Mouse (Mus musculus): ENCODE data around the gene Rbm33. TPM values are rescaled to one million over a fixed set of nuclear protein-coding genes. Genes with fewer than 3 reads are reported as not detected.

The Rbm33 gene
- polyA plus RNA-seq, 1 experiment from 2014 or later, result 19.6 TPM

- Histone ChIP-seq H3K27ac (replicated peaks) (no peak overlapping the region), H3K9ac (replicated peaks) (no peak overlapping the region), H3K27me3 (no peaks in the 10 kb centered on the region), H3K4me3 (no peak overlapping the region), H3K4me1 (peaks cover 10% of the 10 kb centered on the region), H3K4me2 (replicated peaks) (no peak overlapping the region), H3K9me3 (no peaks in the 10 kb centered on the region), H3K36me3 (peaks cover 15% of the 10 kb centered on the region)
- ATAC-seq (replicated peaks), result no peak
- 78% methylated on average over 7 of the region's 7 CpGs for WGBS
Measured at GRCm38 (mm10) chr5:28329024-28329806, 12.3 kb downstream of the Rbm33 start.

- H3K36me3 ChIP-seq, result peaks cover 42% of the 10 kb centered on the region
Measured at GRCm38 (mm10) chr5:28333731-28334130, 16.8 kb downstream of the Rbm33 start.

GRCm38 (mm10) chr5:28351857-28352513 lies 35.1 kb downstream of the Rbm33 start:
- peaks cover 45% of the 10 kb centered on the region for H3K36me3 ChIP-seq
- no peak overlapping the region for H3K4me2 ChIP-seq (replicated peaks)
- no peaks in the 10 kb centered on the region for H3K9me3 ChIP-seq
- H3K4me3 ChIP-seq, result no peak overlapping the region
- no peaks in the 10 kb centered on the region for H3K27me3 ChIP-seq
- no peak overlapping the region for H3K9ac ChIP-seq (replicated peaks)
- no peak overlapping the region for H3K27ac ChIP-seq (replicated peaks)
- no peaks in the 10 kb centered on the region for H3K4me1 ChIP-seq
- ATAC-seq (replicated peaks), result no peak

More at GRCm38 (mm10) chr5:28333731-28334130, 16.8 kb downstream of the Rbm33 start:
- H3K27me3 ChIP-seq, result no peaks in the 10 kb centered on the region
- ATAC-seq (replicated peaks), result no peak
- H3K9me3 ChIP-seq, result no peaks in the 10 kb centered on the region
- H3K4me3 ChIP-seq, result no peak overlapping the region
- H3K4me1 ChIP-seq, result no peaks in the 10 kb centered on the region
- no peak overlapping the region for H3K9ac ChIP-seq (replicated peaks)
- 86% methylated on average over 2 of the region's 2 CpGs for WGBS
- no peak overlapping the region for H3K4me2 ChIP-seq (replicated peaks)
- no peak overlapping the region for H3K27ac ChIP-seq (replicated peaks)

GRCm38 (mm10) chr5:28355614-28356013 lies 38.7 kb downstream of the Rbm33 start:
- no peak for ATAC-seq (replicated peaks)
- H3K27ac ChIP-seq (replicated peaks), result no peak overlapping the region
- peaks cover 55% of the 10 kb centered on the region for H3K36me3 ChIP-seq
- H3K9ac ChIP-seq (replicated peaks), result no peak overlapping the region
- H3K4me3 ChIP-seq, result no peak overlapping the region
- H3K4me2 ChIP-seq (replicated peaks), result no peak overlapping the region
- peaks cover 4% of the 10 kb centered on the region; the same call in 1 of the 2 replicates for H3K4me1 ChIP-seq
- no peaks in the 10 kb centered on the region for H3K27me3 ChIP-seq
- H3K9me3 ChIP-seq, result no peaks in the 10 kb centered on the region

GRCm38 (mm10) chr5:28360745-28361144 lies 43.8 kb downstream of the Rbm33 start:
- Histone ChIP-seq H3K9ac (replicated peaks) (no peak overlapping the region), H3K9me3 (no peaks in the 10 kb centered on the region), H3K27ac (replicated peaks) (no peak overlapping the region), H3K4me1 (peaks cover 10% of the 10 kb centered on the region; the same call in 1 of the 2 replicates), H3K36me3 (peaks cover 69% of the 10 kb centered on the region), H3K4me2 (replicated peaks) (no peak overlapping the region), H3K4me3 (no peak overlapping the region), H3K27me3 (no peaks in the 10 kb centered on the region)
- ATAC-seq (replicated peaks), result no peak; the same call in 1 of the 2 replicates
- 31% methylated on average over 2 of the region's 2 CpGs for WGBS

- ATAC-seq (replicated peaks), result peak; percentile 93
- Histone ChIP-seq H3K27ac (replicated peaks) (peak overlapping the region; percentile 63; the same call in 1 of the 2 replicates), H3K4me2 (replicated peaks) (no peak overlapping the region), H3K4me1 (peaks cover 12% of the 10 kb centered on the region), H3K27me3 (no peaks in the 10 kb centered on the region), H3K9ac (replicated peaks) (no peak overlapping the region), H3K9me3 (no peaks in the 10 kb centered on the region), H3K36me3 (peaks cover 41% of the 10 kb centered on the region), H3K4me3 (no peak overlapping the region)
- 23% methylated on average over 2 of the region's 2 CpGs for whole genome bisulfite sequencing
Measured at GRCm38 (mm10) chr5:28368056-28368455, 51.1 kb downstream of the Rbm33 start.

GRCm38 (mm10) chr5:28370836-28371235 lies 53.9 kb downstream of the Rbm33 start:
- Histone ChIP-seq H3K4me1 (peaks cover 24% of the 10 kb centered on the region), H3K36me3 (peaks cover 15% of the 10 kb centered on the region), H3K4me3 (no peak overlapping the region), H3K27me3 (no peaks in the 10 kb centered on the region), H3K4me2 (replicated peaks) (no peak overlapping the region), H3K9me3 (no peaks in the 10 kb centered on the region), H3K27ac (replicated peaks) (no peak overlapping the region), H3K9ac (replicated peaks) (no peak overlapping the region)
- ATAC-seq (replicated peaks), result no peak

GRCm38 (mm10) chr5:28372172-28372664 lies 55.3 kb downstream of the Rbm33 start:
- Histone ChIP-seq H3K4me3 (no peak overlapping the region), H3K9ac (replicated peaks) (no peak overlapping the region), H3K4me2 (replicated peaks) (no peak overlapping the region), H3K9me3 (no peaks in the 10 kb centered on the region), H3K4me1 (peaks cover 23% of the 10 kb centered on the region), H3K27me3 (no peaks in the 10 kb centered on the region), H3K36me3 (peaks cover 11% of the 10 kb centered on the region), H3K27ac (replicated peaks) (no peak overlapping the region)
- ATAC-seq (replicated peaks), result no peak
- 100% methylated on average over 1 of the region's 1 CpGs for WGBS

- H3K9me3 ChIP-seq, result no peaks in the 10 kb centered on the region
- 69% methylated on average over 2 of the region's 2 CpGs for WGBS
- H3K36me3 ChIP-seq, result peaks cover 16% of the 10 kb centered on the region
- no peak overlapping the region for H3K4me3 ChIP-seq
- ATAC-seq (replicated peaks), result peak; percentile 29; the same call in 1 of the 2 replicates
- H3K27me3 ChIP-seq, result no peaks in the 10 kb centered on the region
- H3K4me2 ChIP-seq (replicated peaks), result no peak overlapping the region
- peak overlapping the region; percentile 29; the same call in 1 of the 2 replicates for H3K27ac ChIP-seq (replicated peaks)
- H3K4me1 ChIP-seq, result peaks cover 12% of the 10 kb centered on the region; the same call in 1 of the 2 replicates
- no peak overlapping the region for H3K9ac ChIP-seq (replicated peaks)
Measured at GRCm38 (mm10) chr5:28373498-28374427, 56.8 kb downstream of the Rbm33 start.

- Histone ChIP-seq H3K4me3 (no peak overlapping the region), H3K27me3 (no peaks in the 10 kb centered on the region), H3K27ac (replicated peaks) (no peak overlapping the region), H3K36me3 (0 out of 2 replicates have a peak, but pooled peaks cover 7% of the 10 kb centered on the region), H3K9ac (replicated peaks) (no peak overlapping the region), H3K4me1 (peaks cover 12% of the 10 kb centered on the region; the same call in 1 of the 2 replicates), H3K4me2 (replicated peaks) (no peak overlapping the region), H3K9me3 (no peaks in the 10 kb centered on the region)
- no peak for ATAC-seq (replicated peaks)
Measured at GRCm38 (mm10) chr5:28377299-28377698, 60.4 kb downstream of the Rbm33 start.

GRCm38 (mm10) chr5:28382289-28382688 lies 65.4 kb downstream of the Rbm33 start:
- Histone ChIP-seq H3K27ac (replicated peaks) (no peak overlapping the region), H3K27me3 (no peaks in the 10 kb centered on the region), H3K9me3 (no peaks in the 10 kb centered on the region), H3K4me3 (no peak overlapping the region), H3K9ac (replicated peaks) (no peak overlapping the region), H3K4me1 (no peaks in the 10 kb centered on the region), H3K36me3 (peaks cover 18% of the 10 kb centered on the region), H3K4me2 (replicated peaks) (no peak overlapping the region)
- no peak for ATAC-seq (replicated peaks)
- 98% methylated on average over 1 of the region's 1 CpGs for WGBS
